Mouse (Mus musculus) myocyte (in vitro differentiated cells): ENCODE results near the gene Arhgef28.

Experiments
- POLR2A ChIP-seq: IDR thresholded peaks from one replicate; pipeline ENCODE4 v1.6.1; 2011; ENCODE audit warnings: low read depth, mild to moderate bottlenecking, control low read depth, moderate library complexity; ENCODE audit not compliant: insufficient read length
- USF1 ChIP-seq: IDR thresholded peaks from one replicate; pipeline ENCODE4 v1.6.1; 2011; ENCODE audit warnings: low read depth, mild to moderate bottlenecking, control low read depth, moderate library complexity

- TF ChIP-seq USF1: no peak
- TF ChIP-seq POLR2A: no peak
These were observed 67.5 kb downstream of the Arhgef28 start for GRCm38 (mm10) chr13:98138786-98139185.
